15 mouse cellular contexts compared by ENCODE assay signal in the genomic region with DNA sequence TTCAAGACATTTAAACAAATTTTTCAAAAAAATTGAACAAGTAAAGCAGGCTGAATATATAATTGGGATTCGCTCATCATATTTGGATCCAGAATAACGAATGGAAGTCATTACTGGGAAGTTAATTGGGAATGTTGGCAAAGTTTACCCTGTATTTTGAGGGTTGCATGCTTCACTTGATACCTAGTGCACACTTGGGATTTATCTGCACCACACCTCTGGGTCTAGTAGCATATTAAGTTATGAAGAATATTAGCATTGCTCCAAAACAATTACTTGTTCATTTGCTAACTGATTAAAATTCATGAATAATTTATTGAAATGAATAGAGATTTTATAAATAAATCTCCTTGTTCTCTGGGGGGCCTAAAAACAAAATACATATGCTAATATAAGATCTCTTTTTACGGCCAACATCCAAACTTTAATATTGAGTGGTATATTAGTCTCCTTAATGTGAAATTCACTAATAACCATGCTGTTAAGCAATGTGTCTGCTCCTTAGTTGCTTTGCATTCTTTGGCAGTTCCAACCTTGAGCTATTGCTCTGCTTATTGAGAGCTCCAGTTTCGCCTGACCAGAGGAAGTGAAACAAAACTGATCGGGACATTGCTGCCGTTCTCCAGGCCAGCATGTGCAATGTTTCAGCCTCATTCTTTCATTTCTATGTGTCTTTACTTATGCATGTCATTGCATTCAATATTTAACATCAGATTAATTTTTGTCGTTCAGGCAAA.
"Had no signal": no experiment of that assay in that cellular context is flagged by ENCODE, and none has a peak within 500 bp of the region (broad histone marks: within the 10 kb centered on the region; RNA-seq: fewer than 3 reads in every experiment).

No protein-coding gene starts in this region.

- H3K4me3 ChIP-seq: left cerebral cortex, adult 2 months; limb, embryonic 10.5 days; liver, embryonic 15.5 days; midbrain, embryonic 12.5 days; myocyte; neural tube, embryonic 12.5 days had no signal

- H3K27ac ChIP-seq: kidney, postnatal 0 days; left cerebral cortex, adult 2 months; limb, embryonic 10.5 days; liver, embryonic 15.5 days; midbrain, embryonic 12.5 days; neural tube, embryonic 12.5 days had no signal

- H3K9ac ChIP-seq: liver, embryonic 15.5 days; lung, embryonic 14.5 days; midbrain, embryonic 12.5 days; neural tube, embryonic 12.5 days had no signal

- DNase-seq: kidney, adult 8-10 months; lung, embryonic 14.5 days; lung, postnatal 10 days; lung, postnatal 4 days; thymus, postnatal 14 days had no signal

- H3K9me3 ChIP-seq: limb, embryonic 10.5 days; liver, embryonic 15.5 days; midbrain, embryonic 12.5 days; neural tube, embryonic 12.5 days had no signal

- H3K36me3 ChIP-seq: liver, embryonic 15.5 days; midbrain, embryonic 12.5 days; neural tube, embryonic 12.5 days had no signal

- H3K27me3 ChIP-seq: liver, embryonic 15.5 days; midbrain, embryonic 12.5 days; neural tube, embryonic 12.5 days had no signal

- ATAC-seq: inflammation-experienced regulatory T-cells, adult 6 months; intestine, postnatal 0 days had no signal

- H3K4me2 ChIP-seq: liver, embryonic 11.5 days; liver, embryonic 15.5 days; lung, embryonic 14.5 days; midbrain, embryonic 12.5 days; neural tube, embryonic 12.5 days had no signal

- H3K4me1 ChIP-seq: liver, embryonic 15.5 days; midbrain, embryonic 12.5 days; neural tube, embryonic 12.5 days had no signal
